Mouse (Mus musculus) liver, adult 2 months (tissue): ENCODE measurements at regions not wholly inside any gene's neighbourhood (a gene's known extent, or its start where the extent isn't known, plus 50 kb on each side); places are given as distances from the start of the nearest gene placed in this dataset.
"Not testable (repeated sequence)": the region's sequence is repeated elsewhere in the genome, so short reads cannot be mapped to it uniquely, and the experiment has no call there.

Experiments used
- CTCF ChIP-seq: fragments of 200-500 bp; IDR thresholded peaks from 2 replicates; pipeline ENCODE4 v1.5.1; 2011; ENCODE audit warnings: low read depth, low read length, control low read depth
- POLR2A ChIP-seq: fragments of 200-500 bp; IDR thresholded peaks from 2 replicates; pipeline ENCODE4 v1.6.1; 2011; ENCODE audit warnings: low read length, control low read depth; ENCODE audit not compliant: insufficient read depth; ENCODE audit errors: extremely low read depth

DNA sequence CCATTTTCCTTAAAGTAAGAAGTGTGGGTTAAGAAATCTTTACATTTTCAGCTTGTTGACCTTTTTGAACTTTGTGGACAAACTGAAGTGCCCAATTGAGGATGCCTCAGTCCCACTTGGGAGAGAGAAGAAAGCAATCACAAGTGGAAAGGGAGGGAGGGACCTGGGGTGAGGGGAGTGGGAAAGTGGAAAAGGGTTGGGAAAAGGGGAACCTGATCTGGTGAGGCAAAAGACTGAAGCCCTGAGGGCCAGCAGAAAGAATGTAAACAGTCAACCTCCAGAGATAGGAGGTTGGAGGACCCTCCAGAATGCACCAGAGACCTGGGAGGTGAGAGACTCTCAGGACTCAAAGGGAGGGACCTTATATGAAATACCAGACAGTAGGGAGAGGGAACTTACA is 448.3 kb upstream of the Klf6 start:
- not testable (repeated sequence) for TF ChIP-seq CTCF, POLR2A
